19 mouse cellular contexts compared by ENCODE assay signal in the genomic region with DNA sequence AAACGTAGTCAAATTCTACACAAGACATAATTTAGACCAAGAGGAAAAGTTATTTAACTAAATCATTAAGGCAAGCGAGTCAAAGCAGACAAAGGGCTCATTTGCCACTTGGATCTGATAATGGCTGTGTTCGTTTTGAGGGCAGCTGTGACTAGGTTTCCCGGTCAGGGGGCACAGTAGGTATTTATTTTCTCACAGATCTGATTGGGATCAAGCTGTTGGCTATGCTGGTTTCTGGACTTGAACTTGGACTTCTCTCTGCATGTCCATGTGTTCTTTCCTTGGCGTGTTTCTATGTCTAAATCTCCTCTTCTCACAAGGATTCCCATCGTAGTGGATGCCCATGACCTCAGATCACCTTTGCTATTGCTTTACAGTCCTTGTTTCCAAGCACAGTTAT.
"Had no signal": no experiment of that assay in that cellular context is flagged by ENCODE, and none has a peak within 500 bp of the region (broad histone marks: within the 10 kb centered on the region; RNA-seq: fewer than 3 reads in every experiment).

No protein-coding gene starts in this region.

- DNase-seq: kidney, postnatal 25 days; layer of hippocampus, adult 9-11 months; lung, adult 18-20 months; lung, postnatal 10 days; lung, postnatal 36 days; thymus, adult 18-20 months; thymus, postnatal 36 days had no signal

- H3K27me3 ChIP-seq: limb, embryonic 12.5 days; limb, embryonic 15.5 days; liver, embryonic 15.5 days; lung, embryonic 15.5 days; megakaryocyte, embryonic 14.5 days; midbrain, embryonic 13.5 days; neural tube, embryonic 12.5 days; neural tube, embryonic 15.5 days had no signal

- H3K9me3 ChIP-seq: limb, embryonic 12.5 days; limb, embryonic 15.5 days; liver, embryonic 15.5 days; lung, embryonic 15.5 days; megakaryocyte, embryonic 14.5 days; midbrain, embryonic 10.5 days; midbrain, embryonic 13.5 days; neural tube, embryonic 12.5 days; neural tube, embryonic 15.5 days had no signal

- H3K4me3 ChIP-seq: layer of hippocampus, adult 2 months; limb, embryonic 12.5 days; limb, embryonic 15.5 days; liver, embryonic 15.5 days; lung, embryonic 15.5 days; megakaryocyte, embryonic 14.5 days; midbrain, embryonic 10.5 days; midbrain, embryonic 13.5 days; neural tube, embryonic 12.5 days; neural tube, embryonic 15.5 days had no signal

- H3K27ac ChIP-seq: kidney, postnatal 0 days; layer of hippocampus, adult 2 months; limb, embryonic 12.5 days; limb, embryonic 15.5 days; liver, embryonic 15.5 days; lung, embryonic 15.5 days; midbrain, embryonic 10.5 days; midbrain, embryonic 13.5 days; neural tube, embryonic 12.5 days; neural tube, embryonic 15.5 days had no signal

- H3K4me1 ChIP-seq: limb, embryonic 12.5 days; limb, embryonic 15.5 days; liver, embryonic 15.5 days; lung, embryonic 15.5 days; megakaryocyte, embryonic 14.5 days; midbrain, embryonic 10.5 days; midbrain, embryonic 13.5 days; neural tube, embryonic 12.5 days; neural tube, embryonic 15.5 days had no signal

- ATAC-seq: midbrain, embryonic 13.5 days had no signal

- H3K36me3 ChIP-seq: limb, embryonic 12.5 days; limb, embryonic 15.5 days; liver, embryonic 15.5 days; lung, embryonic 15.5 days; midbrain, embryonic 10.5 days; midbrain, embryonic 13.5 days; neural tube, embryonic 12.5 days; neural tube, embryonic 15.5 days had no signal

- H3K4me2 ChIP-seq: limb, embryonic 12.5 days; limb, embryonic 15.5 days; liver, embryonic 11.5 days; liver, embryonic 15.5 days; lung, embryonic 15.5 days; midbrain, embryonic 13.5 days; neural tube, embryonic 12.5 days; neural tube, embryonic 15.5 days had no signal

- H3K9ac ChIP-seq: limb, embryonic 12.5 days; limb, embryonic 15.5 days; liver, embryonic 15.5 days; lung, embryonic 15.5 days; midbrain, embryonic 13.5 days; neural tube, embryonic 12.5 days; neural tube, embryonic 15.5 days had no signal
